Mouse (Mus musculus) brain, embryonic 18.5 days (tissue): ENCODE results near the gene Rnls.

Source experiments
- DNase-seq: peaks from one replicate; pipeline ENCODE4 v3.0.0-alpha.2; 2012; ENCODE audit warnings: low read depth, low spot score

The Rnls gene

DNA sequence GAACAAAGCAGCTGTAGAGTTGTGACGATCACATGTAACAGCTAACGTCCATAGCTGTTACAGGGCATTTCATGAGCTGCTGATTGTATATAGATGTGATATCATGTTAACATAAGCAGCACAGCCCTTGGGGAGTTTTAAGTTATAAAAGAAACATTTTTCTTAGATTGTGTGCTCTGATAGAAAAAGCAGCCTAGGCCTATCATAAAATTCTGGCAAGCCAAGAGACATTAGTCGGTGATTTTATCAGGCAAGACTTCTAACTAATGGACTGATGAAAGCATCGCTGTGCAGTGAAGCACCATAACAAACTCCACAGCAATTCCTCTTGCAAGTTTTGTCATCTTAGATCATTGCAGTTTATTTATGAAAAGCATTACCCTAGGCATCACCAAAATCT is 190.9 kb downstream of the Rnls start:
- DNase-seq = no peak

DNA sequence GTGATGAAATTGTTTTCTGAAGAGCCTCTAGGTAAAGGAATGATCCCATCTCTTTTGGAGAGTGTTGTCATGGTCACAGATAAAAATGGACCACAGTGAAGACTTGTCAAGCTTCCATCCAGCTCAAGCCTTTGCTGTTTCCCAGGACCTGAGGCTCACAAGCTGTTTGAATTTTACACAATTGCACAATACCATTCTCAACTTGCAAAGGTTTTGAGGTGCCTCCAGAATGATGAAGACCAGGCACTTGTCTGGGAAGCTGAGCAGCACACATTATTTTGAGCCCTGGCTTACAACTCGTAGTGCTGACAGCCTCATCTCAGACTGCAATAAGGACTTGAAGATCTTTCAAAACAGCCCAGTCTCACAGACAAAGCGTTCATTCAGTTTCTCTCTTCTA is 200.0 kb downstream of the Rnls start:
- no peak for DNase-seq

DNA sequence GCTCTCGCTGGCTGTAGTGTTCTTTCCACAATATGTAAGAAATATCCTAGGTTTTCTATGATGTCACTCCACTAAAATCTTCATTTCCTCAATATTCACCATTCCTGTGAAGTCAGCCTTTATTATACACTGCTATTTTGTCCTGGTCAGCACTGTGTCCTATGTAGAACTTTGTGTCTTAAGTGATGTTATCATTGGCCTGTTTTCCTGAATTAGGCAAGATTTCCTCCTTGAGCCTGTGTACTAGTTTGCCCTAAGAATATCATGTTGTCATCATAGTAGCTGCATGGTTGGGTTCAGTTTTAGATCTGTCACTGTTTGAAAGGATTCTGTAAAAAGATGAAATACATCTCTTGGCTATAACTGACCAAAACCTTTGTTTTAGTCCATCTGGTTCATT is 203.3 kb downstream of the Rnls start:
- no peak for DNase-seq

DNA sequence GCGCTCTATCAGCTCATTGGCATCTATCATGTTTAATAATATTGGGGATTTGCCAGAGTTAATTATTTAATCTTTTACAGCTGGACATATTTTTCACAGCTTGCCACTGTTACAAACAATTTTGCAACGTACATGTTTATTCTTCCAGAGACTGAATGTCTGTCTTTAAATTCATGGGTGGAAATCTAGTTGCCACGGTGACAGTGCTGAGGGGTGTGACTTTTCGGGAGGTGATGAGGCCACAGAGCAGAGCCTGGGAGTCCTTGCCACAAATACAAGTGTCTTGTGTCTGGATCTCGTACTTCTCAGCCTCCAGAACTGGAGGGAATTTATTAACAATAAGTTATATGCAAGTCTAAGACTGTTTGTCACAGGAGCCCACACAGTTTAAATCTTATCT is 212.5 kb downstream of the Rnls start:
- no peak for DNase-seq

DNA sequence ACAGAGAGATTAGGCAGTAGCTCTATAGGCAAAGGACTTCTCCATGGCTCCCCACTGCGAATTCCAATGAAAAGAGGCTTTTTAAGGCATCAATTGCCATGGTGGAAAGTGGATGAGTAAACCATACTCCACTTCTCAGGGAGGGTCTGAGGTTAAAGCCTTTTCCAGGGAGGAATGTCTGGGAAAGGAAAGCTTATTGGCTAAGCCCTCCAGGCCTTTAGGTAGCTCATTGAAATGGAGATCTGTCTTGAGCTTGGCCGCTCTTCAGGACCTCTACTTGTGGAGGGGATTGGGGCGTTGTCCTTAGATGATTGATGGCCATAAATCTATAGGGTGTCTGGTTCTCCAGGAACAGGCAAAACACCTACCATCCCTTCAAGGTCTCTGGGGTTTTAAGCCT is 213.2 kb downstream of the Rnls start:
- DNase-seq = no peak

DNA sequence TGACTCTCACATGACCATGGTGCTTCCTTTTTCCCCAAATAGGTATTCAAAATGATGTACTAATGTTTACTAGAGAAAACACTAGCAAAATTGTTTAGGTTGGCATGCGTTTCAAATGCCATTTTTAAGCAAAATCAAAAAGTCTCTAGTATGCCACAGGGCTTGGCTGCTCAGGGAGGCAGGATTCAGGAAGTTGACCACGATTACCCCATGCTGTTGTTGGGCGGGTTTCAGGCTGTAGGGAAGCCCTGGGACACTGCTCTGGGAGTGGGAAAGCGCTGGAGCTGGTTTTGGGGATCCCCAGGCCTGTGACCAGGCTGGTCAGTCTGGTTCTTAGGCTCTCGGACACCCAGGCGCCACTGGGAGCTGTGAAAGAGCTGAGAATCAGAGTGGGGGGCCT is 213.7 kb downstream of the Rnls start:
- DNase-seq = no peak

DNA sequence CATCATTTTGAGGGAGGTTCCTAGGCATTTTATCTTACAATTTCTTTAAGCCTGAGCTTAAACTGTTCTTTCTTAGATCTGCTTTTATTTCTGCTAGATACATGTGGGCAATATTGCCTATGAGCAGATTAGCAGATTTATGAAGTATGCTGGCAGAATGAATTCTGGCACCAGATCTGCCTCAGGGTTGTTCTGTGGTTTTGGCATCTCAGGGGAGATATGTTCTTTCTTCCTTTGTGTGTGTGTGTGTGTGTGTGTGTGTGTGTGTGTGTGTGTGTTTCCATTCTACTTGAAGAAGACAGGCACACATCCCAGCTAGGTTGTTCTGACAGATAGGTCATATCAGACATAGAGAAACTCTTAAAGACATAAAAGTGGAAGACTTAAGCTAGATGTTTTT is 218.1 kb downstream of the Rnls start:
- no peak for DNase-seq

DNA sequence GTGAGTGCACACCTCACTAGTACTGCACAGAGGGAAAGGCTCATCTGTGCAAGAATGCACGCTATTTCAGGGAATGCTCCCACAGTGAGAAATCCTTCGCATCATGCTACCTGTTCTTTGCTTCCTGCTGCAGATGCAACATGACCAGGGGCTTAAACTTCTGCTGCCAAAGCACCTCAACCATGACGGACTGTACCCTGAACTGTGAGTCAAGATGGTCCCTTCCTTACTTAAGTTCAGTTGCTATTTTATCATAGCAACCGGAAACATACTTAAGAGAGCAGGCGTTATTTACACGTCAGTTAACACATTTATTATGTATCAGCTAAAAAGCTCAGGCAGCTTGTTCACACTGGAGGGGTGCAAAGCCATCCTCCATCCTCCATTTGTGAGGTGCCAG is 222.2 kb downstream of the Rnls start:
- DNase-seq = no peak

DNA sequence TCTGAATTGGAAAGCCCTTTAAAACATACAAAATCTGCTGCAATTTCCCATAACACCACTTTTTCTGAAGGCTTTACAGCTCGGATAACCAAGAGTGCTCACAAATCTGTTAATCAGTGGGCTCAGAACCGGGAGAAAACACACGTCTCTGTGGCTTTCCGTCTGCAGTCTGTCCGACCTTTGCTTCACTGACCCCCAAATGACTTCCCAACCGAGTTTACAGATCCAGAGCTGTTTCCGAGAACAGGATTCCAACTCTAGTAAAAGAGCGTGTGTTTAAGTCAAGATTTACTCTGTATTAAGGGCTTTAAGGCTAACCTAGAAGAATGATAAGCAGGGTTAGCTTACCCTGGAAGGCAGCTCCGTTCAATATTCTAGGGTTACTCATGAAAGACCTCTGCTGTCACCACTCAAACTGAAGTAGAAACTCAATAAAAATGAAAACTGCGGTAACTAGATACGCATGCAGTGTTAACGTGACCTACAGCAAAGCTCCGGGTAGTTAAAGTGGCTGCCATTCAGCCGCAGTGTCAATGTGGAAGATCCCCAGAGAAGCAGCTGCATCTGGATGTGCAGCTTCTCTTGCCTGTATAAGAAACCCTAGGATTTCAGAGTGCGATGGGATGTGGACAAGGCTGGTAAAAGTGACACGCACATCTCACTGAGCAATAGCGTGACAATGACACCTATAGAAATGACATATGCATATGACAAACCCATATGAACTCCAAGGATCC is 224.4 kb downstream of the Rnls start:
- DNase-seq = no peak

DNA sequence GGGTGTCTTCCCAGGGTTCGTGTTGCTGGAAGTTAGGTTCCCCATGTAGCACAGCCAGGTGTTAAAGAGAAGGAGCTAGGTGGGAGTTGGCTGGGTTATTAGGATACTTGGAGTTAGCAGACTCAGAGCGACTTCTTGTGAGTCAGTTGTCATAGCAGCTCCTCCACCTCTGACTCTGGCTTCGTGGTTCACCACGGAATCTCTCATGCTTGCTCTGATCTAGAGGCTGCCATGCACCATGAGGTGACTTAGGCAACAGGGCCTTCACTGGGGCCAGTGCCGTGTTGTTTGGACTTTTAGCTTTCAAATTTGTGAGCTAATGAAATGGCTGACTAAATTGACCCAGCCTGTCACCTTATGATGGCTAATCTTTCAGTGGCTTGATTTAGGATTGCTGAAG is 227.3 kb downstream of the Rnls start:
- DNase-seq = no peak

DNA sequence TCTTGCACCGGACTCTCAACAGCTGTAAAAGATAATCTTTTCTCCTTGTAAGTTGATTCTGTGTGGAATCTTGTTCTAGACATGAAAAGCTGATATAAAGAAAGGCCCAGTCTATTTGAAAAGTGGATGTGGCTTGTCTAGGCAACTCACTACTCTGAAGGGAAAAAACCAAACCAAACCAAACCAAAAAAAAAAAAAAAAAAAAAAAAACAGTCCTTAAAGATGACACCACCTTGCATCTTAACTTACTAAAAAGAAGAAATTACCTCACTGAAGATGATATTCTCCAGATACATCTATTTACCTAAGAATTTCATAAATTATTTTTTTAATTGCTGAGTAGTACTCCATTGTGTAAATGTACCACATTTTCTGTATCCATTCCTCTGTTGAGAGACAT is 230.2 kb downstream of the Rnls start:
- DNase-seq = no peak

DNA sequence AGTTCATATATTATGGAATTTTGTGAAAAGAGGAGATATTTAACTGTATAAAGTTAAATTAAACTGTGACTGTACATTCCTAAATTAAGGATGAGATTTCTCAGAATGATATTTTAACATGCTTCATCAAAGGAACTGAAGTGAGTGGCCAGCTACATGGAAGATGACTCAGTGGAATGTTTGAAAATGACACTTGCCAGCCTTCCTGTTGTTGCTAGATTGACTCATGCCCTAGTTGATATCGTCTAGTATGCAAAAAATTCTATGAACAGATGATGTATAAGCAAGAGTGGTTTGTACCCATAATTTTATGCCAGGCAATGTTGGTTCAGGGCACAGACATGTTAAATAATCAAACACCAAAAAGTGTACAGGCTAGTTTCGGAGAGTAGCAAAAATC is 232.2 kb downstream of the Rnls start:
- no peak for DNase-seq

DNA sequence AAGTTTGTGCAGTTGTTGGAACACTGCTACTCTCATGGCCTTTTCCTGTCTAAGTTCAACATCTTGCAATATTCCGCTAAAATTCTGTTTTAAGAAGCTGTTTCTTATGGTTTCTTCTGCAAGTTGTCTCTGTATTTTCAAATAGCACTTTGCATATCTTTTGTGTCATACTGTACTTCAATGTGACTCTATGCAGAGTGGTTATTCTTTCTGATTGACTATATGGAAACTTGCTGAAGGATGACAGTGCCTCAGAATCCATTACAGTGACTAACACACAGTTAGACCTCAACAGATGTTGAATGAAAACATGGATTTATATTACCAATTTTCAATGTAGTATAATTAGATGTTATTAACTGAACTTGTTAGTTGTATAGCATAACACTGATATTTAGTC is 232.9 kb downstream of the Rnls start:
- no peak for DNase-seq

DNA sequence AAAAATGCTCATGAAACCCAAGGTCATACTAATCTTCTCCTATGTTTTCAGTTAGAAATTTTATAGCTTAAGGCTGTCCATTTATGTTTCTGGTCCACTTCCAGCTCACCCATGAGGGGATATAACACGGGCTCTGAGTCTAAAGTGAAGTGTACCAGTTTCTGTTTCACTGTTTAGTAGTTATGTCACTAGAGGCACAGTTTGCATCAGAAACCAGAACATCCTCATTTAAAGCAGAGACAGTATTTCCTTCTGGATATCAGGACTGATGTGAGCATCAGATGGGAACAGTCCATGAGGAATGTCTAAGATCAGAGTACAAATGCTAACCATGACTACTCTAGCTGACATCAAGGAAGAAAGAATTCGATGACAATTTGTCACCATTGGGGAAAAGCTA is 233.9 kb downstream of the Rnls start:
- no peak for DNase-seq

DNA sequence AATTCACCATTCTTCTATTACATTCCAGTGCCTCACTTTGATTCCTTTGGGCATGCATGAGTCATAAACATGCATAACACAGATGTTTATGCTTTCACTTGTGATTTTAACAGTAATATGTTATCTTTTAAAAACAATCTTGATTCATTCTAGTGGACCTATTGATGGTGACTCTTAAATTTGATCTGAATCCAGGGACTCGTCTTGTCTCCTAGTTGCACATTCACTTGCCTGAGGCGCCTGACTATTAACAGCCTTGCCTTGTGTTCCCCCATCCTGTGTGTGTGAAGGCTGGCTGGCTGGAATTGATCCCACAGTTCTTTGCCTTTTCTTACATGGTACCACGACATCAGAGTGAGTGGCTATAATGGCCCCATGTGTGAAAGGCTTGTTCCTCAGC is 243.7 kb downstream of the Rnls start:
- no peak for DNase-seq

DNA sequence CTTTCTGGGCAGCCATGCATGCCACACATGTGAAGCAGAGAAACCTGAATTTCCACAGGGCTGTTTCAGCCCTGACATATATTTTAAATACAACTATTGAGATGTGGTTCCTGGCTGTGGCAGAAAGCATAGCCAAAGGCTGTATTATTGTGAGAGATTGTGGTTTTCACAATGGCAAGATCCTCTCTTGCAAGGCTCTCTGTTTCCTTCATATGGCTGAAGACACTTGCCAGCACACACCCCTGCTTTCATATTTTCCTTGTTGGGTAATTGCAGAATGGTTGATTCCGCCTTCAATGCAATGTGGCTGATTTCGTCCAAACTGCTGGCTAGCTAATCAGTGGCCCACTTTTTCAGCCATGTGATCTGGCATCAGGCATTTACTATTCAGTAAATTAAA is 248.9 kb downstream of the Rnls start:
- DNase-seq = no peak

DNA sequence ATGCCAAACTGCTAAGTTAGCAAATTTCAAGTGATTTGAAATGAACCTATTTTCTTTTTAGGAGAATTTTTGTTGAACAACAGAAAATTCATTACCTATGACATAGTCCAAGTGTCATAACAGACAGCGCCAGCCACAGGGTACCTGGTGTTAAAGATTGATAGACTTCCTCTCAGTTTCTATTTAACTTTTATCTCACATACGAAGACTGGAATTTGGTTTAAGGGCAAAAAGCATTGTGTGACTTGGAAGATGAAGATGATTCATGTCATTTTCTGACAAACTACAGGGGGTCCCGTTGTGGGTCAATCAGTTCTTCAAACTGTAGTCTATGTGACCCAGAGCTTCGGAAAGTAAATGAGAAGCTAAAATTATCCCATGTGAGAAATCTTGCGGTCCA is 254.8 kb downstream of the Rnls start:
- no peak for DNase-seq

DNA sequence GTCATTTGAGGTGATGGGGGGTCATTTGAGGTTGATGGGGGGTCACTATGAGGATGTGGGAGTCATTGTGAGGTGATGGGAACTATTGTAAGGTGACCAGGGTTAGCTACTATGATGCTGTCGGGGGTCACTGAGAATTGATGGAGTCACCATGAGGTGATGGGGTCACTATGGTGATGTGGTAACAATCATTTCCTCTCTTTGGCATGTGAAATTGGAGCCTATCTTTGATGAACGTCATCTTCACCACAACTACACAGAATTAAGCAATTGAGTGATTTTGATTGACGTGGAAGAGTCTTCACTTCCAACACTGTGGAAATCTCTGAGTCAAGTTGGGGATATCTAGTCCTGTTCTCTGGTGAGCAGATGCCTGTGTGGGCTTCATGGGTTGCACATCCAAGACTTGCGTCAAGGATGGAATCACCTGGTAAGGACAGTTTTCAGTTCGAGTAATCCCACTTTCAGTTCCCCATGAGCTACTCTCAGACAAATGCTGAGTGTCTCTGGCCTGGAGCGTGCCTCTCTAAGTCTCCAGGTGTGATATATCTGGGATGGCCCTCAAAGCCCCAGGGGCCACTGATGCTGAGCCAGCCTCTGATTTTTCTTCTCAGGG is 269.4 kb downstream of the Rnls start:
- DNase-seq = no peak

DNA sequence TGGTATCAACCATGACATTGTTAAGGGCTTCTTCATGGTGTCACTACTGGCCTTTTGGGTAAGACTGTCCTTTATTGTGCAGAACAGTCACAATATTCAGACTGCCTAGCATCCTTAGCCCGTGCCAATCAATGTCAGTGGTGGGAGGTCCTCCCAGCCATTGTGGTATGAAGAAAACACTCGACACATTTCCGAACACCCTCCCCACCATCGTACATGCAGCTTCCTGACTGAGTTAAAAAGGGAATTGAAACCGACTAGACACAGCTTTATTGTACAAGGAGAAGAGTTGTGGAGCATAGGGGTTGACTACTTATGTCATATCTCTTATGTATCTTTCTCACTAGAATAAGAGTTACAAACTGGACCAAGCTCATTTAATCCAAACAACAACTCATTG is 272.1 kb downstream of the Rnls start:
- DNase-seq = no peak

DNA sequence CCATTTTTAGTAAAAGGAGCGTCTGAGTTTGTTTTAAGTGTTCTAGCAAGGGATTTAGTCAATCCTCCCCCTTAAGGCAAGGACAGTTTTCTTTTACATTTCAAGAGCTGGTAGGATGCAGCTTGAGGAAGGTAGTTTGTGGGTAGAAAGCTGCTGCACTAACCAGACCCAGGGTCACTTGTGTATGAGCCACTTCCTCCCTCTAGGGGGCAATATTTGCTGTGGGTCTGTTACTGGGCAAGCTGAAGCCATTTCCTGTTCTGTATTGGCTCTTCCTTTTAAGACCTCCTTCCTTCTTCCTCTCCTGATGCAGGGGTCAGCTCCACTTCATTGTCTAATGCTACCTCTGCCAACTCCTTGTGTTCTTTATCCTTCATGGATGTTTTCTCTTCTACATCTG is 273.2 kb downstream of the Rnls start:
- DNase-seq = no peak

DNA sequence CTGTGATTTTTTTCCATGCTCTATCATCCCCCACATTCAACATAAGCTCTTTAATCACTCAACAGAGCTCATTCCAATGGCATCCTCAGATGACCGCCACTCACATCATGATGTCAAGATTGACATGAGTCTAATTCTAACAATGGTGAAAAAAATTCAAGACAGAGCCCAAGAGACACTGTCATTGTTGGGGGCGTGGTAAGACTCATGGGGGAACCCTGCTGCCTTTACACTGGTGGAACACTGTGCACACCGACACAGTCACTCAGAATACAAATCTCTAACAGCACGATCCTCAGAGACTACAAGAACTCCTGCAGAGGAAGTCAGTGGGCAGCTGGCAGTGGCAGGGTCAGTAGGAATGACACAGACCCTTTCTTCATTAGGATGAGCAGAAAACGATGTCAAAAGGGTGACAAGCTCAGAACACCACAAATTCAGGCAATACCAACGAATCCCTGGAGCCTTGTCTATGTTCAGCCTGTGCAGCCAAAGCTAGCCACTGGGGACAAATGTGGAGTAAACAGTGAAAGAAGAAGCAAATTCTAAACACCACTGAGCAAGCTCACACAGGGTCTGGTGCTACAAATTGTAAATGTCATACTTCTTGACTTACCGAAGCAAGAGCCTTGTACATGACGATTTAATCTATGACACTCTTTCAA is 277.3 kb downstream of the Rnls start:
- DNase-seq = no peak

DNA sequence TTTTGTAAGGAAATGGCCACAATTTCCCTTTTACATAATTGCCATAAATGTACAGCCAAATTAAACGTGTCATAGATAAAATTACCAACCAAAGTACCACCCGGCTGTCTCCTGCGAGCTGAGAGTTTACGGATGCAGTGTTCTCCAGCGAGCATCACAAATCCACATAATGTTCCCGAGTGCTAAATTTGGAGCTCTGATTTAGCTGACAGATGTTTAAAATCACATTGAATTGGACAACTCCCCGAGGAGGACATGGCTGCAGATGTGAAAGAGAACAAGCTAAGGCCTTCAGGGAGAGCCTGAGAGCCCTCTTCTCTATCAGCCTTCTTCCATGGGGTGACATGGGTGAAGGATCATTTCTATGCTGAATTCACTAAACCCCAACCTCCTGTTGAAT is 278.3 kb downstream of the Rnls start:
- DNase-seq = no peak

DNA sequence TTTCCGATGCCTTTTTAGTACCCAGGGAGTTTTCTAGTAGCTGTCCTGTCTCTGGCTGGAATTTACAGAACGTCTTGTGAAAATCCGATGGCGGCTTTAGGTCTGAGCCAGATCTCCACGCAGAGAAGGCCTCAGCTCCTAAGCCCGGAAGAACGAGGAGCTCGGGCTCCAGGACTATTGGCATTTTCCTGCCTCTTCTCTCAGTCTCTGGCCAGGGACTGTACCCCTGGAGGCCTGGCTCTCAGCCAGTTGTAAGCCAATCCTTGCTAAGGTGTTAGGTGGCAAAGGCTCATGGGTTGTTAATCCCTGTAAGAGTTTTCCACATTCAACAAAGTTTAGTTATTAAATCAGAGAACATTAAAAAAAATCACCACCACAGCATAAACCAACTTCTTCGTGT is 281.7 kb downstream of the Rnls start:
- no peak for DNase-seq
